Mouse (Mus musculus) skeletal muscle tissue, adult 2 months (tissue): ENCODE data around the gene Fyn.

Source experiments
- DNase-seq: peaks from one replicate; pipeline ENCODE4 v3.0.0-alpha.2; 2012; ENCODE audit warnings: low read depth, low spot score

The Fyn gene

GRCm38 (mm10) chr10:39471040-39471713 is 102.5 kb downstream of the Fyn start:
- DNase-seq = no peak

- DNase-seq = peak; percentile 48
Observed at GRCm38 (mm10) chr10:39471714-39472531, 103.3 kb downstream of the Fyn start.

- no peak for DNase-seq
Observed at GRCm38 (mm10) chr10:39472923-39473322, 104.3 kb downstream of the Fyn start.

- DNase-seq = no peak
Observed at GRCm38 (mm10) chr10:39479361-39479760, 110.7 kb downstream of the Fyn start.

GRCm38 (mm10) chr10:39484382-39484826 is 115.7 kb downstream of the Fyn start:
- no peak for DNase-seq

- no peak for DNase-seq
Observed at GRCm38 (mm10) chr10:39484892-39485291, 116.2 kb downstream of the Fyn start.

- DNase-seq = no peak
Observed at GRCm38 (mm10) chr10:39485939-39486338, 117.3 kb downstream of the Fyn start.

- no peak for DNase-seq
Observed at GRCm38 (mm10) chr10:39486501-39487450, 118.1 kb downstream of the Fyn start.

GRCm38 (mm10) chr10:39487740-39488415 is 119.2 kb downstream of the Fyn start:
- no peak for DNase-seq

GRCm38 (mm10) chr10:39488542-39488941 is 119.9 kb downstream of the Fyn start:
- DNase-seq = no peak

GRCm38 (mm10) chr10:39488956-39489355 is 120.3 kb downstream of the Fyn start:
- DNase-seq = no peak

- peak; percentile 38 for DNase-seq
Observed at GRCm38 (mm10) chr10:39490349-39491121, 121.9 kb downstream of the Fyn start.

GRCm38 (mm10) chr10:39492146-39492545 is 123.5 kb downstream of the Fyn start:
- no peak for DNase-seq

- no peak for DNase-seq
Observed at GRCm38 (mm10) chr10:39493007-39493406, 124.4 kb downstream of the Fyn start.

GRCm38 (mm10) chr10:39498641-39499040 is 130.0 kb downstream of the Fyn start:
- DNase-seq = no peak

- DNase-seq = no peak
Observed at GRCm38 (mm10) chr10:39501571-39501970, 132.9 kb downstream of the Fyn start.

- peak; percentile 36 for DNase-seq
Observed at GRCm38 (mm10) chr10:39501977-39502706, 133.5 kb downstream of the Fyn start.

- DNase-seq = no peak
Observed at GRCm38 (mm10) chr10:39503331-39503730, 134.7 kb downstream of the Fyn start.

GRCm38 (mm10) chr10:39505007-39505406 is 136.4 kb downstream of the Fyn start:
- DNase-seq = no peak

GRCm38 (mm10) chr10:39505621-39506020 is 137.0 kb downstream of the Fyn start:
- DNase-seq = no peak
